Mouse (Mus musculus) MEL (cell line): Measurements from ENCODE around the gene Loxl3.

Experiments used
- CTCF ChIP-seq, 3 experiments: IDR thresholded peaks in 2 of 3; conservative IDR thresholded peaks in 1 of 3; 2 replicates each; pipeline ENCODE4 v1.5.1; 2011 to 2012; ENCODE audit warnings: low read length in 3 of 3, low read depth in 2 of 3, mild to moderate bottlenecking in 2 of 3, improper control_type of control experiment in 1 of 3, inconsistent platforms in 1 of 3, mixed read lengths in 1 of 3, moderate library complexity in 1 of 3; ENCODE audit not compliant: control insufficient read depth in 1 of 3, insufficient read depth in 1 of 3, poor library complexity in 1 of 3, severe bottlenecking in 1 of 3
- ETS1 ChIP-seq: IDR thresholded peaks from 2 replicates; pipeline ENCODE4 v1.6.1; 2012; ENCODE audit warnings: low read depth, mild to moderate bottlenecking, inconsistent platforms, low read length, improper control_type of control experiment, moderate library complexity
- MAFK ChIP-seq: IDR thresholded peaks from 2 replicates; pipeline ENCODE4 v1.6.1; 2011; ENCODE audit warnings: low read depth, mild to moderate bottlenecking, low read length, improper control_type of control experiment, borderline replicate concordance
- NRF1 ChIP-seq: IDR thresholded peaks from 2 replicates; pipeline ENCODE4 v1.6.1; 2014; ENCODE audit warnings: low read depth, mild to moderate bottlenecking, inconsistent platforms, low read length, improper control_type of control experiment, moderate library complexity; ENCODE audit not compliant: poor library complexity, insufficient read depth, severe bottlenecking
- POLR2A ChIP-seq, 2 experiments: IDR thresholded peaks; 2 replicates each; pipeline ENCODE4 v1.6.1; 2011 to 2012; ENCODE audit warnings: low read length in 2 of 2, mild to moderate bottlenecking in 2 of 2, control low read depth in 1 of 2, improper control_type of control experiment in 1 of 2, low read depth in 1 of 2, moderate library complexity in 1 of 2; ENCODE audit not compliant: control insufficient read depth in 1 of 2, insufficient read depth in 1 of 2, poor library complexity in 1 of 2
- SMC3 ChIP-seq: IDR thresholded peaks from 2 replicates; pipeline ENCODE4 v1.6.1; 2011; ENCODE audit warnings: low read depth, low read length, improper control_type of control experiment
- TAL1 ChIP-seq: IDR thresholded peaks from 2 replicates; pipeline ENCODE4 v1.6.1; 2012; ENCODE audit warnings: mild to moderate bottlenecking, inconsistent platforms, low read length, moderate library complexity, mixed read lengths
- TCF12 ChIP-seq: IDR thresholded peaks from 2 replicates; pipeline ENCODE4 v1.6.1; 2014; ENCODE audit warnings: low read depth, mild to moderate bottlenecking, inconsistent platforms, low read length, improper control_type of control experiment, moderate library complexity
- ZMIZ1 ChIP-seq: IDR thresholded peaks from 2 replicates; pipeline ENCODE4 v1.6.1; 2012; ENCODE audit warnings: low read depth, mild to moderate bottlenecking, inconsistent platforms, low read length, improper control_type of control experiment, moderate library complexity
- ZNF384 ChIP-seq: IDR thresholded peaks from 2 replicates; pipeline ENCODE4 v1.6.1; 2012; ENCODE audit warnings: low read depth, mild to moderate bottlenecking, inconsistent platforms, low read length, improper control_type of control experiment

DNA sequence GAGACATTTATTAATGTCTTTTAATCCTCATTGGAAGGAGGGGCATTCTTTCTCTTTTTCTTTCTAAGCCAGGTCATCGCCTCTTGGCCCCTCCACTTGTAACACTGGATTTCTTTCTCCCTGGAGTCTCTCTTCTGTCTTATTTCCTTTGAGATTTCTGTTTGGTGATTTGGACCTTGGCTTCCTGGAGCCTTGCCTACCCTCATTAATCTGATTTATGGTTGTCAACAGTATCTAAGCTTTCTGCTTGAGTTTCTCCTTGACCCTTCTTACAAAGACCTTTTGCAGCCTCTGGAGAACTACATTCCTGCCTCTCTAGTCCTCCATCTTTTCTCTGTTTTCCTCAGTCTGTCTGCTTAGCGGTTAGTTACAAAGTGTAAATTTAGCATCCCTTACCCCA, 64.4 kb downstream of the Loxl3 start:
- no peak for TF ChIP-seq NRF1
- no peak for TF ChIP-seq ETS1
- no peak for TF ChIP-seq CTCF (IDR thresholded peaks at IDR 0.05 in 2 of 3, conservative IDR thresholded peaks at IDR 0.05 in 1 of 3; ENCODE audit: control insufficient read depth in 1 of 3, insufficient read depth in 1 of 3, low read depth in 2 of 3, low read length in 3 of 3, poor library complexity in 1 of 3, severe bottlenecking in 1 of 3)
- TF ChIP-seq POLR2A (IDR thresholded peaks at IDR 0.05; ENCODE audit: control insufficient read depth in 1 of 2, insufficient read depth in 1 of 2, low read depth in 1 of 2, low read length in 2 of 2, poor library complexity in 1 of 2), result no peak
- TF ChIP-seq ZNF384, result no peak
- no peak for TF ChIP-seq TAL1
- TF ChIP-seq TCF12, result no peak
- TF ChIP-seq SMC3, result no peak
- no peak for TF ChIP-seq MAFK
- TF ChIP-seq ZMIZ1, result no peak
